Mouse (Mus musculus): Measurements from ENCODE around the gene Bsn. TPM values are rescaled to one million over a fixed set of nuclear protein-coding genes. Genes with fewer than 3 reads are reported as not detected.
A peak's percentile ranks its signal among the peaks of the same experiment; 100 is the strongest.

Bsn gene
- total RNA-seq, 2 experiments from 2014 or later = 0.62 to 1.5 TPM

- ATAC-seq (ENCODE audit: poor library complexity, severe bottlenecking) = no peak
Measured at GRCm38 (mm10) chr9:108063361-108063760, 126.8 kb downstream of the Bsn start.

- ATAC-seq (ENCODE audit: poor library complexity, severe bottlenecking) = no peak
Measured at GRCm38 (mm10) chr9:108062142-108062541, 128.0 kb downstream of the Bsn start.

DNA sequence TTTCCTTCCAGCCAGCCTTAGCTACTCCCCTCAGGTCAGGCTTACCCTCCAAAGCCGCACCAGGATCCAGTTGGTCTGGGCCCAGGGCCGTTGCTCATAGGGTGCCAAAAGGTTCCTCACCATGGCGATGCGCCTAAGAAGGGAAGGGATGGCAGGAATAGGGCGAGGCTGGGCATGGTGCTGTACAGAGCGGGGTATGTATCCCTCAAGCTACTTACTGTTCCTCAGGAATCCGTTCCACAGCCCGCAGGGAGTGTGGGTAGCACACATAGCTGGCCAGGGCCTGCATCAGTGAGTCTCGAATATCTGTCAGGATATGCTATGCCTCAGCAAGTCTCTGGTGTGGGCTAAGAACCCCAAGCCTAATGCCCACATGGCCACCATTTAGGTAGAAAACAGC, 131.9 kb downstream of the Bsn start:
- ATAC-seq (ENCODE audit: poor library complexity, severe bottlenecking) = no peak

DNA sequence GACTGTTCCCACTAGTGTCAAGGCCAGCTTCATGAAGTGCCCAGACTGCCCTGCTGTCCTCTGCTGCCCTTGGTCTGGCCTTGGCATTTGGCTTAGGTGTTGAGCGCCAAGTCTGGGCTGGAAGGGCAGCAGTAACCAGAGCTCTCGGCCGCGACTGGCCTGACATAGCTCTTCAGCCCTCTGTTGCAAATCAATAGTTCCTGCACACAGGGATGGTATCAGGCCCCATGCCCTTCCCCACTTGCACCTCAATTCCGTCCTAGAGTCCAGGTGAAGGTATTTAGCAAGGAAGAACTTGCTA, 133.0 kb downstream of the Bsn start:
- no peak for ATAC-seq (ENCODE audit: poor library complexity, severe bottlenecking)

DNA sequence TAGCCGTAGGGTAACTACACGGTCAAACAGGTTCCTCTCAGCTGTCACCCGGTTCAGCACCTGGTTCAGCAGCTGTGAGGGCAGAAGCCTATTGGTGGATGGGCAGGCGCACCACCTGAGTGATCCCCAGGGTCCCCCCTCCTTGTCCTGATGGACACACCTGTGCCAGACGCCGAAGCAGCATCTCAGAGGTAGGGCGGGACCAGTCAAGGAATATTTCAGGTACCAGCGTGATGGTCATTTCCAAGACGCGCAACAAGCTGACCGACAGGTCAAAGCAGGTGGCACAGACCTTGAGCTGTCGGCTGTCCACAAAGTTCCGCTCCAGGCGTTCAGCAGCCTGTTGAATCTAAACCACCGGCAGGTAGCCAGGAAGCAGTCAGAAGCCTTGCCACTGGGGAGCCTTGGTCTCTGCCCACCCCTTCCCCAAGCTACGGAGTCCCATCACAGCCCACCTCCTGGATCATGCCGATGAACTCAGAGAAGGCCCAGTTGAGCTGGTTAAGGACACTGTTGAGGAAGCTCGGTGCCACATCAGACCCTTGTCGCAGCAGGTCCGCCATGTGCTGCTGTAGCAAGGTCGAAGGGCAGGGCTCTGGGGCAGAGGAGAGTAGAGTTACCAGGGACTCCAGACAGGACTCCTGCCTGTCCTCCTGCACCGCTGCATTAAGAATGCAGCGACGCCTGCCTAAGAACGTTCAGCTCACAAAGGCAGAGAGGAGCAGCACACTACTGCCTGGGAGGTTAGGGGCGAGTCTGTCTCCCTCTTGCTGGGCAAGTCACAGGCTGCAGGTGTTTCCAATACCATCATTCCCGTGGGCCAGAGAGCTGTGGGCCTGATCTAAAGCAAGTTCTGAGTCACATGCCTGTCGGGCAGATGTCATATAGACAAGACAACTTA, 133.6 kb downstream of the Bsn start:
- no peak for ATAC-seq (ENCODE audit: poor library complexity, severe bottlenecking)

- ATAC-seq (ENCODE audit: poor library complexity, severe bottlenecking) = no peak
Measured at GRCm38 (mm10) chr9:108055661-108056237, 134.4 kb downstream of the Bsn start.

GRCm38 (mm10) chr9:108055061-108055460, 135.1 kb downstream of the Bsn start:
- peak; percentile 28 for ATAC-seq (ENCODE audit: poor library complexity, severe bottlenecking)

- ATAC-seq (ENCODE audit: poor library complexity, severe bottlenecking) = no peak
Measured at GRCm38 (mm10) chr9:108054331-108055040, 135.7 kb downstream of the Bsn start.

DNA sequence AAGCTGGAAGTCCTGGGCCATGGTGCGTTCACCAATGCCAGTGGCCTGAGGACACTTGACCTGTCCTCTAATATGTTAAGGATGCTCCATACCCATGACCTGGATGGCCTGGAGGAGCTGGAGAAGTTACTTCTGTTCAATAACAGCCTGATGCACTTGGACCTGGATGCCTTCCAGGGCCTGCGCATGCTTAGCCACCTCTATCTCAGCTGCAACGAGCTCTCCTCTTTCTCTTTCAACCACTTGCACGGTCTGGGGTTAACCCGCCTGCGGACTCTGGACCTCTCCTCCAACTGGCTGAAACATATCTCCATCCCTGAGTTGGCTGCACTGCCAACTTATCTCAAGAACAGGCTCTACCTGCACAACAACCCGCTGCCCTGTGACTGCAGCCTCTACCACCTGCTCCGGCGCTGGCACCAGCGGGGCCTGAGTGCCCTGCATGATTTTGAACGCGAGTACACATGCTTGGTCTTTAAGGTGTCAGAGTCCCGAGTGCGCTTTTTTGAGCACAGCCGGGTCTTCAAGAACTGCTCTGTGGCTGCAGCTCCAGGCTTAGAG, 136.4 kb downstream of the Bsn start:
- ATAC-seq (ENCODE audit: poor library complexity, severe bottlenecking) = no peak

DNA sequence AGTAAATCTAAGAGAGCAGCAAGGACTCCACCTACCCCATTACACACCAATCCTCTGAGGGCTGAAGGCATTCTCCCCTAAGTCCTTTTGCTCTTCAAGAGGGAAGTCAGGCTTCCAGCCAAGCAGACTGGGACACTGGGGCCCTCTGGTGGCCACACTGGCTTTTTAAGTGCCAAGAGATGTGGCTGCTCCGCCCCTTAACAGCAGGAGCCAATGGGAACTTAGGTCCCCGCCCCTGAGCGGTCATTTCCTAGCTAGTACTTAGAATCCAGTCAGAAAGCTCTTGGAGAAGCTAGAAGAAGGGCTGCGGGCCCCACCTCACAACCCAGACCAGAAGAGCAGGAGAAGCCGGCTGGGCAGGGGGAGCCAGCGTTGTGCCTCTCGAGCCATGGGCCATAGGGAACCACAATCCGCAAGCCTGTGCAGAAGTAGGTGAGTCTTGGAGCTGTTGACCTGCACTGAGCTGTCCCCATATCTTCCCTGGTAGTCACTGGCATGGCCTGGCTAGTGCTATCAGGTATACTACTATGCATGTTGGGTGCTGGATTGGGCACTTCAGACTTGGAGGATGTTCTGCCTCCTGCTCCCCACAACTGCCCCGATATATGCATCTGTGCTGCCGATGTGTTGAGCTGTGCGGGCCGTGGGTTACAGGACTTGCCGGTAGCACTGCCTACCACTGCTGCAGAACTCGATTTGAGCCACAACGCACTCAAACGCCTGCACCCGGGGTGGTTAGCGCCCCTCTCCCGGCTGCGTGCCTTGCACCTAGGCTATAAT, 137.1 kb downstream of the Bsn start, which contains the start of gene Amigo3:
TSS of gene Amigo3 (plus strand) at position 275 of the 780 bp plus-strand sequence.
- ATAC-seq (ENCODE audit: poor library complexity, severe bottlenecking) = peak; percentile 75

GRCm38 (mm10) chr9:108052411-108052810, 137.8 kb downstream of the Bsn start:
- ATAC-seq (ENCODE audit: poor library complexity, severe bottlenecking) = no peak

- ATAC-seq (ENCODE audit: poor library complexity, severe bottlenecking) = no peak
Measured at GRCm38 (mm10) chr9:108051931-108052220, 138.3 kb downstream of the Bsn start.

- ATAC-seq (ENCODE audit: poor library complexity, severe bottlenecking) = no peak
Measured at GRCm38 (mm10) chr9:108051184-108051930, 138.8 kb downstream of the Bsn start.

GRCm38 (mm10) chr9:108049561-108050251, 140.5 kb downstream of the Bsn start:
- no peak for ATAC-seq (ENCODE audit: poor library complexity, severe bottlenecking)

GRCm38 (mm10) chr9:108049016-108049455, 141.1 kb downstream of the Bsn start, which contains the start of gene Gmppb:
TSS of gene Gmppb (plus strand) at chr9:108049242.
- ATAC-seq (ENCODE audit: poor library complexity, severe bottlenecking) = peak; percentile 87

DNA sequence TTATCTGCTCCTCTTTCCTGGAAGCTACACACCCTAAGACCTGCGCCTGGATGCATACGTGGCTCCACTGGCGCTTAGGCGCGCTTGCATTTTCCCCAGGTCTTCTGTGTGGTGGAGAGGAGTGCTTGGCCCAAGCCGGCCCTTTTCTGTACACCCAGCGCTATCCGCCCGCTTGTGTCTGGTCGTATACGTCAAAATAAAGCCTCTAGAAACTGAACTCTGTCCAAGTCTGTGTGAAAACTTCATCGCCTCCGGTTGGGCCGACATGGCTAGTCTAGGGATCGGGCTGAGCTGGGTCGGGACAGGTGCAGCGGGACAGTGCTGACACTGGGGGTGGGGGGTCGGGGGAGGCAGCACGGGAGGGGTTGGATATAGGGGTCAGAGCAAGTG, 141.6 kb downstream of the Bsn start:
- ATAC-seq (ENCODE audit: poor library complexity, severe bottlenecking) = no peak

DNA sequence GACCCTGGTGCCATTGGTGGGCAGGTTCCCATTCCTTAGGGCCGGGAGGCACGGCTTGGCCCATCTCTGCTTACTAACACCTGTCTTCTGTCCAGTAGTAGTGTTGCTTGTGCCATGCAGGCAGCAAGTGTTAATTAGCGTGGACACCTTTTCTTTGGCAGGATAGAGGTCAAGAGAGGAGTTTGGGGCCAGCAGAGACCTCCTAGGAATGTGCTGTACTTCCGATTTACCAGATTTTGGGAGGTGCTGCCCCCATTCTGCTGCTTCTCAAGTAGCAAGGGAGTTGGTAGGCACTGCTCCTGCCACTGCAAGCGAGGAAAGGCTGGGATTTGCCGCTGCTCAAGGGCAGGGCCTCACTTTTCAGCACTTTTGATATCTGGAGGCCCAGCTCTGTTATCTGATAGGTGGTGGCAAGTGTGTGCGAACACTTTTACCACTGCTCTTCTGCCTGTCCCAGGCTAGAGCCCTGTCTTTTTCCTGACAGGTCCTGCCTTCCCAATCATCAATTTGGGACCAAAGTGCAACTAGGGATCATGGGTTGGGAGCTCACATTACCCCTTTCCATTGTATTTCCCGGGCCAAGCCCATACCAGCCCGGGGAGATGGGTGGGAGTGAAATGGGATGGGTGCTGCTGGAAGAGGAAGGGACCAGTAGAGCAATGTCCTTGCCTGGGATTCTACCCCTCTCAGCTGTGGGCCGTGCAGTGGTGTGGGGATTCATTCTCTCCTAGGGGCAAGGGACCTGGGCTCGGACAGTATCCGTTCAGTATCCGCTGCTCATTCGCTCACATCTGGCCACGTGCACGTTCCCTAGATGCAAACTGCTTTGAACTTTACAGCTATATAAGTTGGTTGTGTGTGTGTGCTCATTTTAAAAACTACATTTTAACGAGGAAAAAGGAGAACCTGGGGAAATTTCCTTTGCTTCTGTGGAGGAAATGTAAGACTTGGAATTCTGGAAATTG, 142.3 kb downstream of the Bsn start:
- no peak for ATAC-seq (ENCODE audit: poor library complexity, severe bottlenecking)

GRCm38 (mm10) chr9:108046582-108046981, 143.6 kb downstream of the Bsn start:
- no peak for ATAC-seq (ENCODE audit: poor library complexity, severe bottlenecking)

Measured in megakaryocyte, adult 5-6 weeks (primary cell).